Mouse (Mus musculus) thymus, postnatal 0 days (tissue): ENCODE results near the gene Pde1b. TPM values are rescaled to one million over a fixed set of nuclear protein-coding genes. Genes with fewer than 3 reads are reported as not detected.

Source experiments
- DNase-seq: peaks from one replicate; pipeline ENCODE4 v3.0.0-alpha.2; 2015; ENCODE audit warnings: low spot score
- polyA plus RNA-seq: library from polyadenylated mRNA; unstranded; fragments of >200 nt; fragmentation: Nextera tagmentation; extraction: Ambion mirVana; gene quantifications from 2 replicates; pipeline ENCODE4 v1.2.1, GENCODE M21; 2015

Pde1b gene
- polyA plus RNA-seq, 1 experiment from 2014 or later: 3.6 TPM

DNA sequence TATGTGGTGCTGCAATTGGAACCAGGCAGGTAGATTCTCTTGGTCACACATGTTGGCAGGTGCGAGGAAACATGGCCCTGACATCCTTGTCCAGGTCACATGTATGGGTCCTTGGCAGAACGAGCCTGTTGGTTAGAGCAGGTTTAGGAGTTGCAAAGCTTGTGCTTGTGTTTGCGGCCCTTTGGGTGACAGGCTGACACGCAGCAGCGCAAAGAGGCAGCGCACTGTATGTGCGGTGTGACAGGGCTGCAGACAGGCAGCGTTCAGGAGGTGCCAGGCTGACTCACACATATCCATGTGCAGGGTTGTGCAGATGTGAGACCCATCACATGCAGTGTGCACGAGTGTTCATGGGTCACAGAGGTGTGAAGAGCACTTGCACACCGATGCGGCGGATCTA, 826 bp downstream of the Pde1b start:
- DNase-seq: no peak

- DNase-seq: no peak
These were observed 6.5 kb downstream of the Pde1b start for GRCm38 (mm10) chr15:103509317-103509716.

DNA sequence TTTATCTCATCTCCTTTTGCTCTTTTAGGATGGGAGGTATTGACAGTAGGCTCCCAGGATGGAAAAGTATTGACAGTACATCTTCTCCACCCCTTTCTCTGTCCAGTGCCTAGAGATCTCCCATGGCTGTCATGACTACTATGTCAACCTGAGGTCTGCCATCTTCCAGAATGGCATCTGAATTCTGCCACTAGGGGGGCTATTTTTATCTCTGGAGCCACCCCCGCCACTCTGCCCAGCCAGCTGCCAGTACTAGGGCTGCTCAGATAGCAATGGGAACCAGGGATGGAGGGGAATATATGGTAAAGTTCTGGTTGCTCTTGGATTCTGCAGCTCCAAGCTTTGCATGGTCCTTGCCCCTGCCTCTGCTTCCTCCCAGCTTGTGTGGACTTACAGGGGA, 8.8 kb downstream of the Pde1b start:
- no peak for DNase-seq

DNA sequence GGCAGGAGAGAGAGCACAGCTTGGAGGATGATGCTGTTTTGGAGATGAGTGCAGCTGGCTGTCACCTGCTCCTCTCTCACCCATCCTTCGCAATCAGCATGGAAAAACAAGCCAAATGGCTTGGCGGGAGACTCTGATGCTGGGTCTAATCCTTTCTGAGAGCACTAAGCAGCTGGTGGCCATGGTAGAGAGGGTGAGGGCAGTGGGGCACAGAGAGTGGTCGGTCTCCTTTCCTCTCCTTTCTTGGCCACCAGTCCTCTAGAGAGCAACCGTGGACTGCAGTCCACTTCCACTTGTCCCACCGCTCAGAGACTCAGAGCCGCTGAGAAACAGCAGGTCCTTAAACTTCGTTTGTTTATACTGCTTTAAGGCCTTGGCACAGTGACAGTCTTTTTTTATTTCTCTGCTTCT, 10.8 kb downstream of the Pde1b start:
- DNase-seq: no peak

GRCm38 (mm10) chr15:103514119-103514518, 11.3 kb downstream of the Pde1b start:
- peak; percentile 56 for DNase-seq

- no peak for DNase-seq
These were observed 12.1 kb downstream of the Pde1b start for GRCm38 (mm10) chr15:103514914-103515313.

GRCm38 (mm10) chr15:103518600-103519385, 16.0 kb downstream of the Pde1b start:
- DNase-seq: no peak

DNA sequence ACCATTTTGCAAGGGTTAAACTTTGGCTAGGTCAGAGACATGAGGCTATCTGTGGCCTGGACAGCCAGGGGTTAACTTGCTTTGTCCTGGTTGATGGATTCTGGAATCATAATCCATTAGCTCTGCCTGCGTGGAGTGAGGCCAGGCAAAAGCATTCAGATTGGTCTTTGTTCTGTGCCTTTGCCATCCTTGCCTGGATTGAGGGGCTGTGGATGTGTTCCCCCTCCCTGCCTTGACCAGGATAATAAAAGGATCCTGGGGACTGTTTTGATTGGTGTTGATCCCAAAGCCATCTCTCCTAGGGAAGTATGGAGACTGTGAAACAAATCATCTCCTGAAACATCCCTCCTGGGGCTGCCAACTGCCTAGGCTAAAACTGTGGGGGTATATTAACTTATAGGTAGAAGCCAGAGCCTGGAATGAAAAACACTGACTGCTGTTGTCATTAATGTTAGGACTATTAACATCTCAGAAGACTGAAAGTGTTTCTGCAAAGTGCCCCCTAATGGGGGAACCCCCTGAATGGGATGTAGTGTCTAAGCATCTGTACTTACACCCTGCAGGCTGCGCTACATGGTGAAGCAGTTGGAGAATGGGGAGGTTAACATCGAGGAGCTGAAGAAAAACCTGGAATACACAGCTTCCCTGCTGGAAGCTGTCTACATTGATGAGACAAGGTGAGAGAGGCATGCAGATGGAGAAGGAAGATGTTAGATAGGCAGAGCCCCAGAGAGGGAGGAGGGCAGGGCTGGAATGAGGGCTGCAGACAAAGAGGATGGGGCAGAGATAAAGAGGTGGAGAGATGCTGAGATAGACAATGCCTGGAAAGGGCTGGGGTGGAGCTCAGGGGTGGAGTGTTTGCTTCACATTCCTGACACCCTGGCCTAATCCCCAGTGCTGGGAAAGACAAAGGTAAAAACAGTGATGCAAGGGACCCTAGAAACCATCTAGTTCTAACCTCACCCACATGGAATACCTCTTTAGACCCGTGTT, 16.8 kb downstream of the Pde1b start:
- no peak for DNase-seq

- no peak for DNase-seq
These were observed 19.7 kb downstream of the Pde1b start for GRCm38 (mm10) chr15:103522458-103523099.

DNA sequence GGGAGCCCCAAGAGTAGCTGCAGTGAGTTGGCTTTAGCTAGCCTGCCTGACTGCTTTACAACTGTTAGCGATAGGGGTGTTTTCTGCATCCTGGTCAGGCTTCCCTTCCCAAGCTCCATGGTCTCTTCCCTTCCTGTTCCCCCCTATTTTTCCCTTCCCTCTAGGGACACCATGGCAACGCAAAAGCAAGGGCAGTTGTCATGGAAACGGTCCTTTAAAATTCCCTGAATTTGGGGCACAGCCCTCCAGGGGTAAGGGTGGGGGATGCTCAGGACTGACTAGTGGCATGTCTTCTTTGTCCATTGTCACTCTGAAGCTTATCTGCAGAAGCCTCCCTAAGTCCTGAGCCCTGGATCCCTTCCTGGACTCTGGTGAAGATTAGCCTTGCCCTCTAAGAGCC, 20.3 kb downstream of the Pde1b start:
- DNase-seq: no peak

DNA sequence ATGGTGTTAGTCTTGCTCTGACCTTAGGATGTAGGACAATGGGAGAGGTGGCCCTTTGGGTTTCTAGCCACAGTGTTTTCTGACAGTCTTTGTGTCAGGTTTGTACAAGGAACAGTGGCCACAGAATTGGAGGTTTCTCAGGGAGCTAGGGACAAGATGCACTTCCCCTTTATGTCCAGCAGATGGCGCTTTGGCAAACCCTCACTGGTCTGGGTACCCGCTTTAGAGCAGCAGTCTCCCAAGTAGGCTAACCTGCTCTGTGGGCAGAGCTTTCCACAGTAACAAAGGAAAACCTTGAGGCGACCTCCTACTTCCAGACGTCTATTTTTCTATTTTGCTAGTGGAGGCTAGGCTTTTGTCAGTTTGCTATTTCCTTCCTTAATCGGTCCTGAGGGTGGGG, 27.5 kb downstream of the Pde1b start:
- peak; percentile 51 for DNase-seq

- DNase-seq: no peak
These were observed 31.3 kb downstream of the Pde1b start for GRCm38 (mm10) chr15:103534054-103534620.

DNA sequence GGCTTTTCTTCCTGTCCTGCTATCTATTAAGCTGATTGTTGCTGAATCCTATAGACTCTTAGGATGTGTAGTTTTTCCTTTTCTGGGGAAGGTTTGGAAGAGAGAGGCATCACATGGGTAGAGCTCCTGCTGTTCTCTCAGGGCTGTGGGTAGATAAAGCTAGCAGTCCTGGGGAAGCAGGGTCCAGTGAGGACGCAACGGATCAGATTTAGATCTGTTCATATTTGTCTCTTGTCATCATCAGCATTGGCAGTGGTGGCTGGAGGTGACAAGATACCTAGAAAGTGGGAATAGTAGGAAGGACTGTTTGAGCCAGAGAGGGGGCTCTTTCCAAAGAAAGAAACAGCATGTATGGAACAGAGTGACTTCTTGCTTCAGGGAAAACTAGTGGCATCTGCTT, 32.2 kb downstream of the Pde1b start:
- no peak for DNase-seq

GRCm38 (mm10) chr15:103535786-103536185, 33.0 kb downstream of the Pde1b start:
- no peak for DNase-seq

GRCm38 (mm10) chr15:103536456-103536855, 33.6 kb downstream of the Pde1b start:
- no peak for DNase-seq

DNA sequence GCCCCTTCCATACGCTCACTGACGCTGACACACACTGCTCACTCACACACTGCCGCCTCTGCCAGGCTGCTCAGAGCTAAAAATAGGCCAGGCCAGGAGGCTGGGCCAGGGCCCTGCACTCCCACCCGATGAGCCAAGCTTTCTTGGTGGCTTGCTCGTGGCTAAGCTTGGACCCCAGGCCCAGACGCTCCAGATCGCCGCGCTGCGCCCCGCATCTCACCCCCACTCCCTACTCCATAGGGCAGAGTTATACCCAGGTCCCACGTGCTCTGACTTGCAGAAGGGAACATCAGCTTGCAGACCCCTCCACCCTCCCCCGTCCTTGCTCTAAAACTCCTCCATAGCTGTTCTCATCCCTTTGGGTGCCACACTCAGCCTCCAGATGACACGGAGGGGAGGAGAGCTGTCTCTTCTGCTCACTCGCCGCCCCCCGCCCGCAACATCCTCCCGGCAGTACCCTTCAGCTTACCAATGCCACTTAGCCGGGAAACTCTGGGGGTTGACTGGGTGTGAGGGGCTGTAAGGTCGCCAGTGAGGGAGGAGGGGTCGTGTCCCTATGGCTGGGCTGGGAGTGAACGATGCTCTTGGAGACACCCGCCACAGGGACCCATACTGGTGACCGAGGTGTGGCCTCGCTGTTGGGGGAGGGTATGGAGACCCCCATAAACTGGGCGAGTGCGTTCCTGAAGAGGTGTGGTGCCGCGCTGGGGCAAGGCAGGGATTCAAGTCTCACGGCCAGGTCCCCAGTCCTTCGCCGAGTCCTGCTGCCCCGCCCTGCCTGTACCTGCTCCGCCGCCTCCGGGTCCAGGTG, 34.4 kb downstream of the Pde1b start:
- DNase-seq: no peak

DNA sequence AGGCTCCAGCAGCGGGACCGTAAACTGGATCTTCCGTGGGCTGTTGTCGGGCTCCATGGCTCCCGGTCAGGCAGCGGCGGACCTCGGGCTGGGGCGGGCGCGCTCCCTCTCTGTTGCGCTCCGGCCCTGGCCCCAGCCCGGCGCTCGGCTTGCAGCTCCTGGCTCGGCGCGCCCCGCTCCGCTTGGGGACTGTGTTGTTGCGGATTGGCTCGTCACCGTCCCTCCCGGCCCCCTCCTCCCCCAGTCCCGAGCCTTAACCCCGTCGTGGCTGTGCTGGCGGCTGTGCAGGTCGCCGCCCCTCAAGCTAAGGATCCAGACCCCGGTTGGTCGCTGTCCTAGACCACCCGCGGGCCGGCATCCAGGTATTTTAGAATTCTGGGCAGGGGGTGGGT, 35.0 kb downstream of the Pde1b start, which contains the start of gene Ppp1r1a:
Gene Ppp1r1a, minus strand, starts transcription at position 182 of the 392 bp plus-strand sequence.
- DNase-seq: no peak

DNA sequence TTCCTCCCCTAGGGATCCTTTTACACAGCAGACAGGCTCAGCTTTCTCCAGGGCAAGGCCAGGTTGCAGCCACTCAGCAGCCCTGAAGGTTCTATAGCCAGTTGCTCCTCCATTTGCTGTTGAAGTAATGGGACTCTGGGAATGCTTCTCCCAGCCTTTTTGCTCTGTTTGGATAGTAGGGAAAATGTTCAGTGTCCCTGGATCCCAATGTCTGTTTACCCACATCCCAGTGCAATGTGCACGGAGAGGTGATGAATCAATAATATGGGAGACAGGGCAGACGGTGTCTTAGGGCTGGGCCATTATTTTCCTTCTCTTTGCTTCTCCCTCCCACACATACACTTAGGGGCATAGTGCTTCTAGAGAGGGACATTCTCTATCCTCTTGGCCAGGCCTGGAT, 36.4 kb downstream of the Pde1b start:
- no peak for DNase-seq

DNA sequence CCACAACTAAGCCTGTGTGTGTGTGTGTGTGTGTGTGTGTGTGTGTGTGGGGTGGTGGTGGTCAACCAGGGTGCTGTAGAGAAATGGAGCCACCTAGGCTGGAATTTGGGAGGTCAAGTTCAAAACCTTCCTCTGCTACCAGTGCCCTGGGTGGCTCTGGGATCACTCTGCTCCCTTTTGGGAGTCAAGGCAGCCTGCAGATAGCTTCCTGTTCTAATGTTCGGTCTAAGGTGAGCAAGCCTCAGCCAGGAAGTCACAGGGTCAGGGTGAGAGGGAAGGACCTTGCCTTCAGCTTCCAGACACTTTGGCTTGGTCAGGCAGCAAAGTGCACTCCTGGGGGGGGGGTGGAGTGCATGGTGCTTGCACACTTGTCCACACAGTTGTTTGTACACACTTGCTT, 37.8 kb downstream of the Pde1b start:
- DNase-seq: no peak

DNA sequence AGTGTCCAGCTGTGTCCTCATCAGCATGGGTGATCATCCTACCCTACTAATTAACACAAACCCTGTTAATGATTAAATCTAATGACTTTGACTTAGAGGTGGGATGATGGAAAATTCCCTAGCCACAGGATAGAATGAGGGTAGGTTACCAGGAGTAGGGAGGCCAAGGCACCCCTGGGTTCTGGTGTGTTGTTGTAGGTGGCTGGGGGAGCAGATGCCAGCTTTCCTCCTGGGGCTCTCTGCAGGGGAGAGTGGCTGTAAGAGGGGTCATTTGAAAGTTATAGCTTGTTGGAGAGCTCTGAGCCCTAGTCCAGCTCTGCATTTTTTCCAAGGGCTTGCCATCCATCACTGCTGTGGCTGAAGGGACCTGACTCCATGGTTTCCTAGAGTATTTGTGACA, 39.7 kb downstream of the Pde1b start:
- DNase-seq: no peak

- DNase-seq: no peak
These were observed 45.1 kb downstream of the Pde1b start for GRCm38 (mm10) chr15:103547983-103548382.
